Mouse (Mus musculus): ENCODE measurements around the gene Tmbim1. TPM values are rescaled to one million over a fixed set of nuclear protein-coding genes. Genes with fewer than 3 reads are reported as not detected.
"Not testable (repeated sequence)": the region's sequence is repeated elsewhere in the genome, so short reads cannot be mapped to it uniquely, and the experiment has no call there.

The Tmbim1 gene
- polyA plus RNA-seq, 1 experiment from 2014 or later = 7.0 TPM

GRCm38 (mm10) chr1:74340992-74341391 is 35.6 kb upstream of the Tmbim1 start:
- H3K4me2 ChIP-seq; H3K9ac ChIP-seq (ENCODE audit: low read length); H3K27me3 ChIP-seq (ENCODE audit: control insufficient read depth, insufficient read depth, low read length); H3K36me3 ChIP-seq (ENCODE audit: control insufficient read depth, insufficient read depth, low read length); ATAC-seq (ENCODE audit: low FRiP score); H3K4me1 ChIP-seq (ENCODE audit: control insufficient read depth, insufficient read depth, low read length); H3K27ac ChIP-seq (ENCODE audit: low read depth, low read length); H3K9me3 ChIP-seq (ENCODE audit: control insufficient read depth, low read length); H3K4me3 ChIP-seq (ENCODE audit: low read depth, low read length): not testable (repeated sequence)
- 95% methylated on average over 4 of the region's 4 CpGs for WGBS
- peak; percentile 79 for DNase-seq (ENCODE audit: low spot score, missing footprints)

GRCm38 (mm10) chr1:74340361-74340764 is 34.9 kb upstream of the Tmbim1 start:
- Histone ChIP-seq H3K27me3 (ENCODE audit: control insufficient read depth, insufficient read depth, low read length) (no peaks in the 10 kb centered on the region), H3K9ac (ENCODE audit: low read length) (no peak overlapping the region), H3K36me3 (ENCODE audit: control insufficient read depth, insufficient read depth, low read length) (no peaks in the 10 kb centered on the region), H3K9me3 (ENCODE audit: control insufficient read depth, low read length) (no peaks in the 10 kb centered on the region), H3K27ac (ENCODE audit: low read depth, low read length) (no peak overlapping the region), H3K4me3 (ENCODE audit: low read depth, low read length) (no peak overlapping the region), H3K4me1 (ENCODE audit: control insufficient read depth, insufficient read depth, low read length) (0 out of 2 replicates have a peak, but pooled peaks cover 2% of the 10 kb centered on the region), H3K4me2 (no peak overlapping the region)
- ATAC-seq (ENCODE audit: low FRiP score) (no peak), DNase-seq (ENCODE audit: low spot score, missing footprints) (peak; percentile 37)
- WGBS = 93% methylated on average over 6 of the region's 6 CpGs

- WGBS = 89% methylated on average over 9 of the region's 9 CpGs
- Histone ChIP-seq H3K4me3 (ENCODE audit: low read depth, low read length) (no peak overlapping the region), H3K4me2 (no peak overlapping the region), H3K9ac (ENCODE audit: low read length) (no peak overlapping the region), H3K4me1 (ENCODE audit: control insufficient read depth, insufficient read depth, low read length) (peaks cover 2% of the 10 kb centered on the region; the same call in 1 of the 2 replicates), H3K9me3 (ENCODE audit: control insufficient read depth, low read length) (no peaks in the 10 kb centered on the region), H3K36me3 (ENCODE audit: control insufficient read depth, insufficient read depth, low read length) (no peaks in the 10 kb centered on the region), H3K27me3 (ENCODE audit: control insufficient read depth, insufficient read depth, low read length) (no peaks in the 10 kb centered on the region), H3K27ac (ENCODE audit: low read depth, low read length) (no peak overlapping the region)
- DNase-seq (ENCODE audit: low spot score, missing footprints) = peak; percentile 33
- ATAC-seq (ENCODE audit: low FRiP score) = no peak
Observed at GRCm38 (mm10) chr1:74339917-74340316, 34.5 kb upstream of the Tmbim1 start.

DNA sequence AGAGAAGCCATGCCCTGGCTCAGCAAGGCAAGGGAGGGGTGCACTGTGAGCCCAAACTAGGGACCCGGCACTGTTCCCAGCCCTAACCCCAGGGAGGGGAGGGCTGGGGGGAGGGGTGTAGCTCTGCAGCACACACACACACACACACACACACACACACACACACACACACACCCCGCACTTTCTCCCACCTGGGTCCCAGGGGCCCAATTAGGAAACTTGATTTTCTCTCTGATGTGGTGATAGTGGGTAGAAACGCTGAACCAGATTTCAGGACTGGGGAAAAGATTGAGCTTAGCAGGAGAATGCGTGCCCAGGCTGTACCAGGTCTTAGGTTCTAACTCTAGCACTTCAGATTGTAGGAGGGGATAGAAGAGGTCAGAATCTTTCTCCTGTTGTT is 33.2 kb upstream of the Tmbim1 start:
- Histone ChIP-seq H3K36me3 (ENCODE audit: control insufficient read depth, insufficient read depth, low read length) (no peaks in the 10 kb centered on the region), H3K27ac (ENCODE audit: low read depth, low read length) (no peak overlapping the region), H3K9me3 (ENCODE audit: control insufficient read depth, low read length) (no peaks in the 10 kb centered on the region), H3K4me3 (ENCODE audit: low read depth, low read length) (no peak overlapping the region), H3K4me1 (ENCODE audit: control insufficient read depth, insufficient read depth, low read length) (peaks cover 5% of the 10 kb centered on the region; the same call in 1 of the 2 replicates), H3K4me2 (no peak overlapping the region), H3K27me3 (ENCODE audit: control insufficient read depth, insufficient read depth, low read length) (no peaks in the 10 kb centered on the region), H3K9ac (ENCODE audit: low read length) (no peak overlapping the region)
- WGBS = 81% methylated on average over 4 of the region's 4 CpGs
- ATAC-seq (ENCODE audit: low FRiP score) (no peak), DNase-seq (ENCODE audit: low spot score, missing footprints) (no peak)

- 84% methylated on average over 5 of the region's 5 CpGs for WGBS
- peaks cover 9% of the 10 kb centered on the region for H3K4me1 ChIP-seq (ENCODE audit: control insufficient read depth, insufficient read depth, low read length)
- H3K4me3 ChIP-seq (ENCODE audit: low read depth, low read length) = no peak overlapping the region
- DNase-seq (ENCODE audit: low spot score, missing footprints) = peak; percentile 71
- H3K4me2 ChIP-seq = no peak overlapping the region
- ATAC-seq (ENCODE audit: low FRiP score) = peak; percentile 35; the same call in 1 of the 2 replicates
- no peaks in the 10 kb centered on the region for H3K27me3 ChIP-seq (ENCODE audit: control insufficient read depth, insufficient read depth, low read length)
- no peak overlapping the region for H3K9ac ChIP-seq (ENCODE audit: low read length)
- H3K27ac ChIP-seq (ENCODE audit: low read depth, low read length) = no peak overlapping the region
- H3K9me3 ChIP-seq (ENCODE audit: control insufficient read depth, low read length) = no peaks in the 10 kb centered on the region
- no peaks in the 10 kb centered on the region for H3K36me3 ChIP-seq (ENCODE audit: control insufficient read depth, insufficient read depth, low read length)
Observed at GRCm38 (mm10) chr1:74338013-74338412, 32.6 kb upstream of the Tmbim1 start.

GRCm38 (mm10) chr1:74337241-74337771 is 31.9 kb upstream of the Tmbim1 start:
- DNase-seq (ENCODE audit: low spot score, missing footprints) (no peak), ATAC-seq (ENCODE audit: low FRiP score) (no peak)
- no peak overlapping the region for H3K4me3 ChIP-seq (ENCODE audit: low read depth, low read length)
- no peaks in the 10 kb centered on the region for H3K27me3 ChIP-seq (ENCODE audit: control insufficient read depth, insufficient read depth, low read length)
- H3K27ac ChIP-seq (ENCODE audit: low read depth, low read length) = no peak overlapping the region
- WGBS = 77% methylated on average over 3 of the region's 3 CpGs
- H3K9me3 ChIP-seq (ENCODE audit: control insufficient read depth, low read length) = no peaks in the 10 kb centered on the region
- no peaks in the 10 kb centered on the region for H3K36me3 ChIP-seq (ENCODE audit: control insufficient read depth, insufficient read depth, low read length)
- H3K4me1 ChIP-seq (ENCODE audit: control insufficient read depth, insufficient read depth, low read length) = peaks cover 11% of the 10 kb centered on the region
- H3K4me2 ChIP-seq = no peak overlapping the region
- no peak overlapping the region for H3K9ac ChIP-seq (ENCODE audit: low read length)

GRCm38 (mm10) chr1:74335436-74336170 is 30.2 kb upstream of the Tmbim1 start:
- no peak overlapping the region for H3K27ac ChIP-seq (ENCODE audit: low read depth, low read length)
- WGBS = 78% methylated on average over 6 of the region's 6 CpGs
- H3K27me3 ChIP-seq (ENCODE audit: control insufficient read depth, insufficient read depth, low read length) = no peaks in the 10 kb centered on the region
- ATAC-seq (ENCODE audit: low FRiP score) (no peak), DNase-seq (ENCODE audit: low spot score, missing footprints) (peak; percentile 75)
- H3K9me3 ChIP-seq (ENCODE audit: control insufficient read depth, low read length) = no peaks in the 10 kb centered on the region
- H3K9ac ChIP-seq (ENCODE audit: low read length) = no peak overlapping the region
- H3K36me3 ChIP-seq (ENCODE audit: control insufficient read depth, insufficient read depth, low read length) = no peaks in the 10 kb centered on the region
- no peak overlapping the region for H3K4me3 ChIP-seq (ENCODE audit: low read depth, low read length)
- peaks cover 11% of the 10 kb centered on the region for H3K4me1 ChIP-seq (ENCODE audit: control insufficient read depth, insufficient read depth, low read length)
- no peak overlapping the region for H3K4me2 ChIP-seq

DNA sequence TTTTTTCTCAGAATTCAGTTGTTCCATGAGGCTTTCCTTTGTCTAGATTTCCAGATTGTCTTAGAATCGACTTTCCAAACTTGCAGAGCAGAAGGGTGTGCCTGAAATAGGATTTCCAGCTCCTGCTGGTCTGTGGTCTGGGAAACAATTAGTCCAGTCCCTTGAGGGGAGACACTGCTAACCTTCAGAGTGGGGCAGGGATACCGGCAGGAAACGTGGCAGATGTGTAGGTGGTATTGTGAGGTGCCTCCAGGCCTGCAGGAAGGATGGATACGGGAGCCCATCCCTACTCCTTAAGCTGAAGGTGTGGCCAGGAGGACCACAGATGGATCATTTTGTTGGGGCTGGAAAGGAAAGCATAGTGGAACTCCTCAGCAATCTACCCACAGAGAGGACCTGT is 29.6 kb upstream of the Tmbim1 start:
- H3K9me3 ChIP-seq (ENCODE audit: control insufficient read depth, low read length) = no peaks in the 10 kb centered on the region
- DNase-seq (ENCODE audit: low spot score, missing footprints) (peak; percentile 69), ATAC-seq (ENCODE audit: low FRiP score) (no peak)
- H3K4me3 ChIP-seq (ENCODE audit: low read depth, low read length) = no peak overlapping the region
- no peak overlapping the region for H3K4me2 ChIP-seq
- peaks cover 11% of the 10 kb centered on the region for H3K4me1 ChIP-seq (ENCODE audit: control insufficient read depth, insufficient read depth, low read length)
- H3K27ac ChIP-seq (ENCODE audit: low read depth, low read length) = no peak overlapping the region
- no peak overlapping the region for H3K9ac ChIP-seq (ENCODE audit: low read length)
- WGBS = 70% methylated on average over 4 of the region's 4 CpGs
- H3K36me3 ChIP-seq (ENCODE audit: control insufficient read depth, insufficient read depth, low read length) = no peaks in the 10 kb centered on the region
- H3K27me3 ChIP-seq (ENCODE audit: control insufficient read depth, insufficient read depth, low read length) = no peaks in the 10 kb centered on the region

DNA sequence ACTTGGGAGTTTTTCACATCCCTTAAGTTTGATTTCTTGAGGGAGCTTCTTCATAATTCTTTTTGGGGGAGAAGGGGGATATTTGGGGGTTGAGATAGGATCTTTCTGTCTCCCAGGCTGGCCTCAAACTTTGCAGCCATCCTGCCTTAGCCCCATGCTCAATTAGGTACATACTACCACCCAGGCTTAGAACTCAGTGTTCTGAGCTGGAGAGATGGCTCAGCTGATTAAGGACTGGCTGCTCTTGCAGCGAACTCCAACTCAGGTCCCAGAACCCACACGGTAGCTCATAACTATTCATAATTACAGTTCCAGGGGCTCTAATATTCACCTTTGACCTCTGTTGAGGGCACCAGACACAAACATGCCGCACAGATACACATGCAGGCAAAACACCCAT is 29.2 kb upstream of the Tmbim1 start:
- H3K27ac ChIP-seq (ENCODE audit: low read depth, low read length) = no peak overlapping the region
- no peaks in the 10 kb centered on the region for H3K9me3 ChIP-seq (ENCODE audit: control insufficient read depth, low read length)
- H3K4me2 ChIP-seq = no peak overlapping the region
- DNase-seq (ENCODE audit: low spot score, missing footprints) (peak; percentile 54), ATAC-seq (ENCODE audit: low FRiP score) (no peak)
- H3K27me3 ChIP-seq (ENCODE audit: control insufficient read depth, insufficient read depth, low read length) = no peaks in the 10 kb centered on the region
- peaks cover 11% of the 10 kb centered on the region for H3K4me1 ChIP-seq (ENCODE audit: control insufficient read depth, insufficient read depth, low read length)
- no peak overlapping the region for H3K4me3 ChIP-seq (ENCODE audit: low read depth, low read length)
- 73% methylated on average over 3 of the region's 3 CpGs for WGBS
- H3K36me3 ChIP-seq (ENCODE audit: control insufficient read depth, insufficient read depth, low read length) = no peaks in the 10 kb centered on the region
- no peak overlapping the region for H3K9ac ChIP-seq (ENCODE audit: low read length)
